Mouse (Mus musculus) heart, adult 11 months (tissue): Measurements from ENCODE around the gene Nynrin.

Source experiments
- DNase-seq: peaks from one replicate; pipeline ENCODE4 v3.0.0; 2022

The Nynrin gene

GRCm38 (mm10) chr14:55853621-55854285 lies at the start of gene Nynrin:
Gene Nynrin (plus strand): TSS chr14:55854010.
- DNase-seq = peak; percentile 99

GRCm38 (mm10) chr14:55814885-55815284 lies 38.9 kb upstream of the Nynrin start:
- peak; percentile 97 for DNase-seq

- DNase-seq = peak; percentile 97
These were observed 38.5 kb upstream of the Nynrin start for GRCm38 (mm10) chr14:55815310-55815751.

DNA sequence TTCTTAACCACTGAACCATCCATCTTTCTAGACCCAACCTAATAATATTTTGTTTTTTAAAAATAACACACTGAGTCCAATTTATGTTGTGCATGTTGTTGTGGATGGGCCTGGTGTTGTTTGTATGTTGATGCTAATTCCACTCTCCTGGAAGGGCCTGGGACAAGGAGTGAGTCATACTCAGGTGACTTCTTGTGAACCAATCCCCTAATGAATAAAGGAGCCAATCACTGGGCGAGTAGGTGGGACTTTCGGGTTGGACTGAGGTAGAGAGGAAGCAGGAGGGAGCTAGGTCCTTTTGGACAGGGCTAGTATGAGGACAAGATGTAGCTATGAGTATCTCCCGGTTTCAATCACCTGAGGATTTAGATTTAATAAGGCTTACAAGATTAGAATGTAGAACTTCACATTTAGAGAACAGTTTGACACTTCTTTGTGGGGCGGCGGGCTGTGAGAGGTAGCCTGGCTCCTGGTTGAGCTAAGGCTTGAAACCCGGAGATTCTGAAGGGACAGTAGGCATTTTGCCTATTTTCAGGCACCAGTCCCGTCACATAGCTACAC lies 33.9 kb upstream of the Nynrin start:
- DNase-seq = peak; percentile 84

- peak; percentile 84 for DNase-seq
These were observed 33.2 kb upstream of the Nynrin start for GRCm38 (mm10) chr14:55820576-55820975.

DNA sequence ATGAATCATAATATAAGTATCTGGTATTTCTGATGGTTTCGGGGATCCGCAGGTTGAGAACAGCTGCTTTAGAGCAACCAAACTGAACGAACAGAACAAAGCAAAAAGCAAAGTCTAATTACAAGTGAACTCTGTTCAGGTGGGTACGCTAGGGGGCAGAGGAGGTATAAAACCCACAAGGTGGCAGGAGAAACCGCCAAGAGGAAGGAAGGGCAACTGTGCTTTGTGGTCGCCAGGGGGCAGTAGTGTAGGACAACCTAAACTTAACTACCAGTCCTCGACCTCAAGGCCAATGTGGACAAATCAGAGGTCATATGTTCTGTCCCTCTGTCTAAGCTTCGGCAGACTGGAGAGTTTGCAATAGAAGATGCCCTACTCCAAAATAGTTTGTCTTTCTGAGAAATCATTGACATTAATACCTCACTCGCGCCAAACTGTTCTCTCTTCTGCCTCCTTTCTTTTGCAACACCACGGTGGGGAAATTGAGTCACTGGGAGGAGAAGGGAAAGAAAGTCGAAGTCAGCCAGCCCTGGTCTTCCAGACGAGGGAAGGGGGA lies 31.3 kb upstream of the Nynrin start:
- DNase-seq = peak; percentile 98

GRCm38 (mm10) chr14:55822991-55823762 lies 30.6 kb upstream of the Nynrin start, which contains the start of gene Nfatc4:
Gene Nfatc4 (plus strand): TSS chr14:55823144.
- DNase-seq = peak; percentile 99

- DNase-seq = peak; percentile 95
These were observed 29.8 kb upstream of the Nynrin start for GRCm38 (mm10) chr14:55824001-55824480.

DNA sequence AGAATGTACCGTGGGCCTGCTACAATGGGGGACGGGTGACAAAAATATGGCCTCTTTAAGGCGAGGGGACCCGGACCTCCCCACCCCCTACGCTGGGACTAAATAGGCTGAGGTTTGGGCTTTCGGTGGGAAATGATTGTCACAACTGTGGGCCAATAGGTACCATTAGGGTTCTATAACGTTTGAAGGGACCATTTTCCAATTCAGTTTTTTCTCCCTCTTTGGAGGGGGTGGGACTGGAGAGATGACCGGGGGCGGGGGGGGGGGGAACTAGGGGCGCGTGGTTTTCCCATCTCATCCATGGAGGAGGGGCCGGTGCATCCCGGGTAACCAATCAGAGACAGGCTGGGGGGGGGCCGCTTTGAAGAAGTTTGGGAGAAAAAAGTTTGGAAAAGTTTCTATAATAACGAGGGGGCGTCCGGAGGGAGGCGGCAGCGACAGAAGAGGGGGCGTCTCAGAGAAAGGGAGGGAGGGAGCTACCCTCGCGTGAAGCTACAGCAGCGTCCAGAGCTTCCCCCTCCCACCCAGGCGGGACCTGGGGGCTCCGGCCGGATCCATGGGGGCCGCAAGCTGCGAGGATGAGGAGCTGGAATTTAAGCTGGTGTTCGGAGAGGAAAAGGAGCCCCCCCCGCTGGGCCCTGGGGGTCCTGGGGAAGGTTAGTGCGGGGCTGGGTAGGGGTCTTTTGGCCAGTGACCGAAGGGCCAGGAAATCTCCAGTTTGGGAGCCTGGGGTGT lies 29.2 kb upstream of the Nynrin start:
- DNase-seq = peak; percentile 97

- DNase-seq = peak; percentile 96
These were observed 28.4 kb upstream of the Nynrin start for GRCm38 (mm10) chr14:55825216-55826051.

DNA sequence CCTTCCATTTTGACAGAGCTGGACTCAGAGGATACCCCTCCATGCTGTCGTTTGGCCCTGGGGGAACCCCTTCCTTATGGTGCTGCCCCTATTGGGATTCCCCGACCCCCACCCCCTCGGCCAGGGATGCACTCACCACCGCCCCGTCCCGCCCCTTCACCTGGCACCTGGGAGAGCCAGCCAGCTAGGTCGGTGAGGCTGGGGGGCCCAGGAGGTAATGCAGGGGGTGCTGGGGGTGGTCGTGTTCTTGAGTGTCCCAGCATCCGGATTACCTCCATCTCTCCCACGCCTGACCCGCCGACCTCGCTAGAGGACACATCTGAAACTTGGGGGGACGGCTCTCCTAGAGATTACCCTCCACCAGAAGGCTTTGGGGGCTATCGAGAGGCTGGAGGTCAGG lies 27.7 kb upstream of the Nynrin start:
- peak; percentile 93 for DNase-seq

- peak; percentile 94 for DNase-seq
These were observed 27.1 kb upstream of the Nynrin start for GRCm38 (mm10) chr14:55826551-55827340.

DNA sequence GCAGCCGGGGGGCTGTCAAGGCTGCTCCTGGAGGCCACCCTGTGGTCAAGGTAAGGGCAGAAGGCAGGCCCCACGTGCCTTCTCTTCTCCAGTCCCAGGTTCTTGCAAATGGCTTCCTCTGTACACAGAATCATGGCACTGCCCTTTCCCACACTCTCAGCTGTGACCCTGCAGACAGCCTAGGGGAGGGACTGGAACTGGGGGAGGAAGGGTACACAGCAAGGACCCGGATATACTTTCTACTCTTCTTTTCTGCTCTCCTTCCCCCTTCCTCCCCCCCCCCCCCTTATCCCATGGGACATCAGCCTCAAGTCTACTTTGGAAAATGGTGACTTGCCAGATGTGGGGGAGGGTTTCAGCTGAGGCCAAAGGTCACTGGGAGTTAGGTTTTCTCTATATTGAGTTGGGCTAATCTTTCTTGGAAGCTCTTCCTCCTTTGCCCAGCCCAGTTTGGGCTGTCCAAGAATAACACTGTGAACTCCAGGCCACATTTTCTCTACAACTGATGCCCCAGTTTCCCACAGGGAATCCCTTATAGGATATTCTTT lies 25.0 kb upstream of the Nynrin start:
- peak; percentile 95 for DNase-seq

DNA sequence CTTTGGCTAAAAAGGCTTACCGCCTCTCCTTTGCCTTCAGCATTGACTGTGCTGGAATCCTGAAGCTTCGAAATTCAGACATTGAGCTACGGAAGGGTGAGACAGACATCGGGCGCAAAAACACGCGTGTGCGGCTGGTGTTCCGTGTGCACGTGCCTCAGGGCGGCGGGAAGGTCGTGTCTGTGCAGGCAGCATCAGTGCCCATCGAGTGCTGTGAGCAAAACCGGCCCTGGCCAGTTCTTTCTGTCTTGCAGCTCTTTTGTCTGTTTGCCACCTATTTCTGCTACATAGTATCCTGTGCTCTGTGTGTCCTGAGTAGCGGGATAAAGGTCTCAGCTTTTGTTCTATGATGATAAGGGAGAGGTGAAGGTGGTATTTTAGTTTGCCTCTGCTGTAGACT lies 24.0 kb upstream of the Nynrin start:
- peak; percentile 83 for DNase-seq

- peak; percentile 71 for DNase-seq
These were observed 23.5 kb upstream of the Nynrin start for GRCm38 (mm10) chr14:55830331-55830730.

GRCm38 (mm10) chr14:55833126-55833525 lies 20.7 kb upstream of the Nynrin start:
- DNase-seq = peak; percentile 74

GRCm38 (mm10) chr14:55834808-55835533 lies 18.8 kb upstream of the Nynrin start:
- DNase-seq = peak; percentile 91

DNA sequence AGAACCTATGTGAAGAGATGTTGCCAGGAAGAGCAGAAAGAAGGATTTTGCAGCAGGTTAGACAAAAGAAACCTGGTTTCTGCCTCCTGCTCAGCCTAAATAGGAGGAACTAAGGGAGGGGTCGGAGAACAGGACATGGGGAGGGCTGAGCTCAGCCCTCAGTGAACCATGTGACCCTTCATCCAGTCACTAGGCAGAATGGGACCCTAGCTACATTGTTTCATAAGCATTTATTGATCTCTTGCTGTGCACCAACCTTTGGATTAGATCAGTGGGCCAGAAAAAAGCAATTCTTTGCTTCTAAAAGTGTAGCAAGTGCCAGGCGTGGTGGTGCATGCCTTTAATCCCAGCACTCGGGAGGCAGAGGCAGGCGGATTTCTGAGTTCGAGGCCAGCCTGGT lies 15.5 kb upstream of the Nynrin start:
- no peak for DNase-seq

DNA sequence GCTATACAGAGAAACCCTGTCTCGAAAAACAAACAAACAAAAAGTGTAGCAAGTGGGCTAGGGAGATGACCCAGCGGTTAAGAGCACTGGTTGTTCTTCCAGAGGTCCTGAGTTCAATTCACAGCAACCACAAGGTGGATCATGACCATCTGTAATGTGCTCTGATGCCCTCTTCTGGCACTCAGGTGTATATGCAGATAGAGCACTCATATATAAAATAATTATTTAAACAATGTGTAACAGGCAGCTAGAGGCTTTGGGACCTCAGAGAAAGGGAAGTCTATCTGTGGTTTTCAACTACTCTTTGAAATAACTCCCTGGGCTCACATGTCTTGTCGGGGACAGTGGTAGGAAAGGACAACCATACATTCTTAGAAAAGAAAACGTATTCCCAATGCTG lies 15.1 kb upstream of the Nynrin start:
- DNase-seq = no peak

DNA sequence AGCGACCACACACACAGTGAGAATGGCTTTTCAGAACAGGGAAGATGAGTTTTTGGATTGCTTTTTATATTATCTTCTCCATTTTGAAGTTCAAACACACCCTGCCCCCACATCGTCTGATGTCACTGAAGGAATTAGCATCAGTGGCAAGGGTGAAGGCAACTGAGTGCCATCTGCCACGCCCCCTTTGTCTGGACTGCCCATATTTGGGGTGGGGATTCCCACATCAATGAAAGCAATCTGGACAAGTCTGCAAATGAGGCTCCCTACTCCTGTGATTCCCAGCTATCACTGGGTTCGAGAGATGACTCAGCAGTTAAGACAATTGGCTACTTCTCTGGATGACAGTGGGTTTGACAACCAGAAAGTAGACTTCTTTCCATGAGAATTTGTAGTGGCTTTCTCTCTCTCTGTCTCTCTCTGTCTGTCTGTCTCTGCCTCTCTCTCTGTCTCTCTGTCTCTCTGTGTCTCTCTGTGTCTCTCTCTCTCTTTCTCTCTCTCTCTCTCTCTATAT lies 12.9 kb upstream of the Nynrin start:
- no peak for DNase-seq
